Comparison of ENCODE assay signal across 20 mouse cellular contexts in the genomic region with DNA sequence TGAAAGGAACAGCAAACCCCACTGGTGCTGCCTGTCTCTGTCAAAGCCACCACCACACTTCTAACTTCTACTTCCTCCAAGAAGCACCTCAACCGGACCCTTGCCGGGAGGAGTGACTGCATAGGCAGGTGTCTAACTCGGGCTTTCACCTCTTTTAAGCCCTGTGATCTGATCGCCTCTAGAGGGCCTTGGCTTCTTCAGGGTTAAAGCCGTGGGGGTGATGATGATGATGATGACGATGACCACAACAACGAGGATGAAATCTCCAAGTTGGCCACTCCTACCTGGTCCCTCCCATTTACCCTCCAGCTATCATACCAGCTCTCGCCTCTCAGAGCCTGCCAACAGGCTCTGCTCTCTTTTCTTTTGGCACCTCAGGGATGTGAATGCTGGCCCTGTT.
"Had no signal": no experiment of that assay in that cellular context is flagged by ENCODE, and none has a peak within 500 bp of the region (broad histone marks: within the 10 kb centered on the region; RNA-seq: fewer than 3 reads in every experiment).

No protein-coding gene starts in this region.

- H3K27ac ChIP-seq: gastrocnemius, adult 2 months; heart, embryonic 10.5 days; hindbrain, embryonic 10.5 days; hindbrain, embryonic 12.5 days; hindbrain, embryonic 14.5 days; kidney, postnatal 0 days; limb, embryonic 10.5 days; limb, embryonic 12.5 days had no signal

- H3K27me3 ChIP-seq: hindbrain, embryonic 12.5 days; limb, embryonic 12.5 days had no signal

- H3K9ac ChIP-seq: heart, embryonic 12.5 days; hindbrain, embryonic 12.5 days; hindbrain, embryonic 14.5 days; limb, embryonic 12.5 days had no signal

- H3K4me3 ChIP-seq: gastrocnemius, adult 2 months; heart, embryonic 10.5 days; heart, embryonic 12.5 days; hindbrain, embryonic 10.5 days; hindbrain, embryonic 12.5 days; limb, embryonic 10.5 days; limb, embryonic 12.5 days had no signal

- DNase-seq: gastrocnemius, adult 2 months; gastrocnemius, postnatal 14 days; gastrocnemius, postnatal 36 days; heart, adult 11 months; heart, postnatal 10 days; heart, postnatal 4 days; layer of hippocampus, adult 9-11 months; layer of hippocampus, postnatal 36 days; liver had no signal

- H3K4me2 ChIP-seq: heart, embryonic 12.5 days; hindbrain, embryonic 12.5 days; hindbrain, embryonic 14.5 days; limb, embryonic 12.5 days; liver, embryonic 11.5 days had no signal

- H3K36me3 ChIP-seq: heart, embryonic 10.5 days; heart, embryonic 12.5 days; hindbrain, embryonic 10.5 days; hindbrain, embryonic 12.5 days; limb, embryonic 10.5 days; limb, embryonic 12.5 days had no signal

- H3K9me3 ChIP-seq: heart, embryonic 10.5 days; heart, embryonic 12.5 days; hindbrain, embryonic 10.5 days; hindbrain, embryonic 12.5 days; limb, embryonic 10.5 days; limb, embryonic 12.5 days had no signal

- ATAC-seq: hindbrain, embryonic 16.5 days; intestine, embryonic 16.5 days had no signal

- H3K4me1 ChIP-seq: heart, embryonic 10.5 days; hindbrain, embryonic 12.5 days; limb, embryonic 12.5 days had no signal
